Mouse (Mus musculus): ENCODE results near the gene Scamp3.
A peak's percentile ranks its signal among the peaks of the same experiment; 100 is the strongest.

DNA sequence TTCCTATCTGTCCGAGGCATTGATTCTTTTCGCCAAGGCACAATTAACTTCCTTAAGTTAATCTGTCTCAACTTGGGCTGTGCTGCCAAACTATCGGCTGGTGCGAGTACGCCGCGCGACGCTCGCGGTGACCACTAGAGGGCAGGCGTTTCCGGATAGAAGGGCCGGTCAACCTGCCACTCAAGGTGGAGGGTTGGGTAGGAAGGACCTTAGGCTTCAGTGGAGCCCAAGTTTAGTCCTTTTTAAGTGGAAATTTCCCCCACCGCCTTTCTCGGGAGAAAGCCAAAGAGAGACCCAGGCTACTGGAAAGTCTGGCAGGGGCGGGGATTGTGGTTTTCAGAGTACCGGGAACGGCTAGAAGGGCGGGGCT is 50.9 kb downstream of the Scamp3 start:
- TF ChIP-seq CTCF (IDR thresholded peaks at IDR 0.05; ENCODE audit: extremely low read depth, insufficient read length, insufficient replicate concordance, low read depth, low read length) (peak; percentile 97), POLR2A (IDR thresholded peaks at IDR 0.05; ENCODE audit: low read depth, low read length) (no peak)
